Mouse (Mus musculus) lung, embryonic 15.5 days (tissue): ENCODE results near the gene Cdc42se2. TPM values are rescaled to one million over a fixed set of nuclear protein-coding genes. Genes with fewer than 3 reads are reported as not detected.

Source experiments
- ATAC-seq: fragments of 200-750 bp; cut with Nextera tagmentation; 2 replicates; pipeline ENCODE4 v1.8.0; 2017; ENCODE audit warnings: moderate number of reproducible peaks, borderline replicate concordance; ENCODE audit not compliant: low FRiP score, low TSS enrichment; ENCODE audit errors: extremely low read depth
- H3K27ac ChIP-seq: fragments of 300-500 bp; sonication (generic); 2 replicates; pipeline ENCODE4 v1.5.1; 2015; ENCODE audit warnings: moderate library complexity, mild to moderate bottlenecking, inconsistent platforms
- H3K27me3 ChIP-seq: fragments of 300-500 bp; sonication (generic); 2 replicates; pipeline ENCODE4 v1.6.1; 2015; ENCODE audit warnings: inconsistent platforms
- H3K36me3 ChIP-seq: fragments of 300-500 bp; sonication (generic); 2 replicates; pipeline ENCODE4 v1.6.1; 2015; ENCODE audit warnings: inconsistent platforms
- H3K4me1 ChIP-seq: fragments of 300-500 bp; sonication (generic); 2 replicates; pipeline ENCODE4 v1.6.1; 2015; ENCODE audit warnings: inconsistent platforms
- H3K4me2 ChIP-seq: fragments of 300-500 bp; sonication (generic); 2 replicates; pipeline ENCODE4 v1.6.1; 2015; ENCODE audit warnings: inconsistent platforms, mild to moderate bottlenecking, moderate library complexity
- H3K4me3 ChIP-seq: fragments of 300-500 bp; sonication (generic); 2 replicates; pipeline ENCODE4 v1.5.1; 2015; ENCODE audit warnings: mild to moderate bottlenecking, inconsistent platforms
- H3K9ac ChIP-seq: fragments of 300-500 bp; sonication (generic); 2 replicates; pipeline ENCODE4 v1.6.1; 2015; ENCODE audit warnings: inconsistent platforms
- H3K9me3 ChIP-seq: fragments of 300-500 bp; sonication (generic); 2 replicates; pipeline ENCODE4 v1.6.1; 2016; ENCODE audit warnings: inconsistent platforms
- WGBS: fragments of 180-500 bp; shearing (Covaris S2); methylation state at CpG from one replicate; pipeline ENCODE4 v1.1.7; 2015; 5-methylcytosine and 5-hydroxymethylcytosine counted together
- polyA plus RNA-seq: library from polyadenylated mRNA; unstranded; fragments of >200 nt; fragmentation: Nextera tagmentation; extraction: Ambion mirVana; gene quantifications from 2 replicates; pipeline ENCODE4 v1.2.1, GENCODE M21; 2015

The Cdc42se2 gene
- polyA plus RNA-seq, 1 experiment from 2014 or later: 74.8 TPM

GRCm38 (mm10) chr11:54774282-54775078, 13.0 kb downstream of the Cdc42se2 start:
- ATAC-seq: no peak
- Histone ChIP-seq H3K4me2 (no peak overlapping the region), H3K9me3 (no peaks in the 10 kb centered on the region), H3K4me1 (peaks cover 30% of the 10 kb centered on the region), H3K9ac (no peak overlapping the region), H3K27me3 (no peaks in the 10 kb centered on the region), H3K36me3 (no peaks in the 10 kb centered on the region), H3K4me3 (no peak overlapping the region), H3K27ac (0 out of 2 replicates have a peak overlapping the region, but pooled peaks have one; percentile 5)
- WGBS: 67% methylated on average over 7 of the region's 7 CpGs

GRCm38 (mm10) chr11:54771549-54771948, 15.9 kb downstream of the Cdc42se2 start:
- no peak overlapping the region for H3K4me3 ChIP-seq
- peaks cover 16% of the 10 kb centered on the region for H3K4me1 ChIP-seq
- H3K9ac ChIP-seq: no peak overlapping the region
- H3K4me2 ChIP-seq: no peak overlapping the region
- no peaks in the 10 kb centered on the region for H3K27me3 ChIP-seq
- H3K36me3 ChIP-seq: no peaks in the 10 kb centered on the region
- no peaks in the 10 kb centered on the region for H3K9me3 ChIP-seq
- no peak for ATAC-seq
- H3K27ac ChIP-seq: no peak overlapping the region

GRCm38 (mm10) chr11:54769843-54770242, 17.6 kb downstream of the Cdc42se2 start:
- peaks cover 5% of the 10 kb centered on the region; the same call in 1 of the 2 replicates for H3K4me1 ChIP-seq
- no peaks in the 10 kb centered on the region for H3K9me3 ChIP-seq
- H3K36me3 ChIP-seq: no peaks in the 10 kb centered on the region
- no peak overlapping the region for H3K4me2 ChIP-seq
- H3K27ac ChIP-seq: no peak overlapping the region
- H3K4me3 ChIP-seq: no peak overlapping the region
- no peaks in the 10 kb centered on the region for H3K27me3 ChIP-seq
- WGBS: 84% methylated on average over 5 of the region's 5 CpGs
- H3K9ac ChIP-seq: no peak overlapping the region
- ATAC-seq: no peak

- Histone ChIP-seq H3K4me3 (no peak overlapping the region), H3K4me1 (no peaks in the 10 kb centered on the region), H3K4me2 (no peak overlapping the region), H3K9me3 (no peaks in the 10 kb centered on the region), H3K36me3 (no peaks in the 10 kb centered on the region), H3K9ac (no peak overlapping the region), H3K27me3 (no peaks in the 10 kb centered on the region), H3K27ac (no peak overlapping the region)
- WGBS: 92% methylated on average over 3 of the region's 3 CpGs
- ATAC-seq: no peak
Measured at GRCm38 (mm10) chr11:54768116-54768690, 19.3 kb downstream of the Cdc42se2 start.

GRCm38 (mm10) chr11:54764759-54765158, 22.7 kb downstream of the Cdc42se2 start:
- Histone ChIP-seq H3K4me1 (no peaks in the 10 kb centered on the region), H3K4me2 (no peak overlapping the region), H3K4me3 (no peak overlapping the region), H3K36me3 (no peaks in the 10 kb centered on the region), H3K27ac (no peak overlapping the region), H3K9me3 (no peaks in the 10 kb centered on the region), H3K27me3 (no peaks in the 10 kb centered on the region), H3K9ac (no peak overlapping the region)
- ATAC-seq: no peak
- WGBS: 90% methylated on average over 1 of the region's 1 CpGs

GRCm38 (mm10) chr11:54764026-54764425, 23.4 kb downstream of the Cdc42se2 start:
- no peak overlapping the region for H3K4me2 ChIP-seq
- 81% methylated on average over 3 of the region's 3 CpGs for WGBS
- no peak overlapping the region for H3K9ac ChIP-seq
- no peak overlapping the region for H3K27ac ChIP-seq
- H3K27me3 ChIP-seq: no peaks in the 10 kb centered on the region
- no peak for ATAC-seq
- H3K36me3 ChIP-seq: no peaks in the 10 kb centered on the region
- H3K4me1 ChIP-seq: no peaks in the 10 kb centered on the region
- no peaks in the 10 kb centered on the region for H3K9me3 ChIP-seq
- H3K4me3 ChIP-seq: no peak overlapping the region

- H3K36me3 ChIP-seq: no peaks in the 10 kb centered on the region
- no peak for ATAC-seq
- H3K27me3 ChIP-seq: no peaks in the 10 kb centered on the region
- H3K4me3 ChIP-seq: no peak overlapping the region
- WGBS: 80% methylated on average over 5 of the region's 5 CpGs
- no peaks in the 10 kb centered on the region for H3K9me3 ChIP-seq
- no peaks in the 10 kb centered on the region for H3K4me1 ChIP-seq
- H3K4me2 ChIP-seq: no peak overlapping the region
- no peak overlapping the region for H3K27ac ChIP-seq
- H3K9ac ChIP-seq: no peak overlapping the region
Measured at GRCm38 (mm10) chr11:54762735-54763134, 24.7 kb downstream of the Cdc42se2 start.

- Histone ChIP-seq H3K4me1 (no peaks in the 10 kb centered on the region), H3K4me3 (no peak overlapping the region), H3K27me3 (no peaks in the 10 kb centered on the region), H3K4me2 (no peak overlapping the region), H3K27ac (no peak overlapping the region), H3K36me3 (peaks cover 6% of the 10 kb centered on the region), H3K9me3 (no peaks in the 10 kb centered on the region), H3K9ac (no peak overlapping the region)
- no peak for ATAC-seq
- 26% methylated on average over 1 of the region's 1 CpGs for WGBS
Measured at GRCm38 (mm10) chr11:54757993-54758392, 29.5 kb downstream of the Cdc42se2 start.

GRCm38 (mm10) chr11:54755148-54755664, 32.3 kb downstream of the Cdc42se2 start:
- Histone ChIP-seq H3K27me3 (no peaks in the 10 kb centered on the region), H3K27ac (no peak overlapping the region), H3K36me3 (peaks cover 14% of the 10 kb centered on the region), H3K4me2 (no peak overlapping the region), H3K9me3 (no peaks in the 10 kb centered on the region), H3K4me3 (no peak overlapping the region), H3K9ac (no peak overlapping the region), H3K4me1 (no peaks in the 10 kb centered on the region)
- WGBS: 85% methylated on average over 5 of the region's 5 CpGs
- ATAC-seq: no peak

- ATAC-seq: no peak
- H3K36me3 ChIP-seq: peaks cover 16% of the 10 kb centered on the region
- H3K4me3 ChIP-seq: no peak overlapping the region
- no peak overlapping the region for H3K27ac ChIP-seq
- no peaks in the 10 kb centered on the region for H3K27me3 ChIP-seq
- 84% methylated on average over 10 of the region's 10 CpGs for WGBS
- no peaks in the 10 kb centered on the region for H3K4me1 ChIP-seq
- H3K9ac ChIP-seq: no peak overlapping the region
- H3K9me3 ChIP-seq: no peaks in the 10 kb centered on the region
- no peak overlapping the region for H3K4me2 ChIP-seq
Measured at GRCm38 (mm10) chr11:54754301-54755147, 33.0 kb downstream of the Cdc42se2 start.

GRCm38 (mm10) chr11:54751502-54751901, 36.0 kb downstream of the Cdc42se2 start:
- Histone ChIP-seq H3K36me3 (peaks cover 23% of the 10 kb centered on the region), H3K9ac (no peak overlapping the region), H3K4me1 (no peaks in the 10 kb centered on the region), H3K4me3 (no peak overlapping the region), H3K27me3 (no peaks in the 10 kb centered on the region), H3K4me2 (no peak overlapping the region), H3K27ac (no peak overlapping the region), H3K9me3 (no peaks in the 10 kb centered on the region)
- WGBS: 56% methylated on average over 4 of the region's 4 CpGs
- ATAC-seq: no peak

- Histone ChIP-seq H3K4me1 (no peaks in the 10 kb centered on the region), H3K4me3 (no peak overlapping the region), H3K4me2 (no peak overlapping the region), H3K36me3 (peaks cover 20% of the 10 kb centered on the region), H3K27ac (no peak overlapping the region), H3K27me3 (no peaks in the 10 kb centered on the region), H3K9me3 (no peaks in the 10 kb centered on the region), H3K9ac (no peak overlapping the region)
- ATAC-seq: no peak
Measured at GRCm38 (mm10) chr11:54748891-54749290, 38.6 kb downstream of the Cdc42se2 start.
